Mouse (Mus musculus): ENCODE measurements at regions not wholly inside any gene's neighbourhood (a gene's known extent, or its start where the extent isn't known, plus 50 kb on each side); places are given as distances from the start of the nearest gene placed in this dataset.
"Not testable (repeated sequence)": the region's sequence is repeated elsewhere in the genome, so short reads cannot be mapped to it uniquely, and the experiment has no call there.

DNA sequence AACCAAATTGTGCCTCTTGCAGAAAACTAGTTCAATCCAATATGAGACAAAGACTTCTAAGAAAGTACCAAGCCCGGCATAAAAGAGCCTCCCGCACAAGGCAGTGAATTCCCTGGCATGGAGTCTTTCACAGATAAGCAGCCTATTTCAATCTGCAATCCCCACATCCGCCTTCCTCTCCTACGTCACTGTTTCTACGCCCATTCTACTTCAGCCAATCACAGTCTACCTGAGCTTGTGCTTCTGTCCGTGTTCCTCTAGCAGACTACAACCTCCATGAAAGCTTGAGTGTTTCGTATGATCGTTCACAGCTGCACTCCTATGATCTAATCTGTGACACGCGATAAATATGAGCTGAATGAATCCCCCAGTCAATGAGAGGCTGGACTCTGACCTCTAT lies 155.6 kb upstream of the Ipo5 start:
- DNase-seq (ENCODE audit: low read depth, low spot score), result no peak

DNA sequence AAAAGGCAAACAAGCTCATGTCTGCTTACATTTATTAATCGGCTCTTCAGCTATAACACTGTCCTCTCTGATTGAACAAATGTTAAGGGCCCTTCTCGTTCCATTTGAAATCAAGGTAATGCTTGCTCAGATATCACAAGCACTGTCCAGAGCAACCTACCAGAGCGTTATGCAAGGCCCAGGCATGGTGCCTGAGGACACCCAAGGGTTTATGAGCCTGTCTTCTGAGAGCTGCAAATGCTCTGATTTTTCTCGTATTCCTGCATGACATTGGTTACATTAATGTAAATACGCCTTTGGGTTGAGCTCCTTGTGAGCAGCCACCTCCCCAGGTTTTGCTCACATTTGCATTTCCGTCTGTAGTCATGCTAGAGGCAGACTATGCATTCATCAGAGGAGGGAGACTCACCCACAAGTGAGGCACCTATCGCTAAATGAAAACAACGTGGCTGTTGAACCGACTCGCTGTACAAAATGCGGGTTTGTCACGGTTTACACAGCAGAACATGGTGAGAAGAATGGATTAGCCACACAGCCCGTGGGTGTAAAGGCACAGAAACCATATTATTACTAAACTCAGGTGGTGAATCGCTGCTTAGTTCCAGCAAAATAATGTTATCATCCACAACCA lies 152.7 kb upstream of the Ipo5 start:
- DNase-seq (ENCODE audit: low read depth, low spot score), result no peak

DNA sequence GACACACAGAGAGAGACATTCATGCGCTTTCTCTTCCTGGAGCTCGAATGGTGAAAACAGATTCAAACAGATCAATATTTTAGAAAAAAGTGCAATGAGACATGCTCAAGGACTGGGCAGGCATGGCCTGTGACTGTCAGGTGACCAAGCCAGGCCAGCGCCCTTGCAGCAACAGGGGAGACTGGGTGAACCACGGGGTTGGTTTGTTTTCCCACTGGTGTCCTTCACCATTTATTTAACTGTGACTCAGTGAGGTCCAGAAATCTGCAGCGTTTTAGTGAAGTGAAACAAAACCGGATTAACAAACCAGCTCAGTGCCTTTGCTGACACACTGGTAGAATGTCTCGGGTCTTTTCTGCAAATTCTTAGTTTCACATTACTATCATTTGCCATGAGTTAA lies 148.9 kb upstream of the Ipo5 start:
- no peak for DNase-seq (ENCODE audit: low read depth, low spot score)

DNA sequence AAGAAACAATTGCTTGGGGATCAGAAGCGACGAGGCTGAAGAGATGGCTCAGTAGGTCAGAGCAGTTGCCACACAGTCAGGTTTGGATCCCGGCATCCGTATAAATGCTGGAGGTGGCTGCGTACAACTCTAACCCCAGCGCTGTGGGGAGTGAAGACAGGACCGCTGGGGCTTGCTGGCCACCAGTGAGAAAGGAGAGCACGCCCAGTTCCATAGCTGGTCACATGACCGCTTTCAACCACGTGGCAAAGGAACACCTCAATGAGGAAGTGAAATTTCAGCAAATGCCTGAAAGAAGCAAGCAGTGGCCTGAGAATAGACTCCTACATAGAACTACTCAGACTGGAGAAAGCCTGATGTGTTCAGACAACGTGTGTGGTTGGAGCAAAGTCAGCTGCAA lies 148.3 kb upstream of the Ipo5 start:
- DNase-seq (ENCODE audit: low read depth, low spot score), result no peak

DNA sequence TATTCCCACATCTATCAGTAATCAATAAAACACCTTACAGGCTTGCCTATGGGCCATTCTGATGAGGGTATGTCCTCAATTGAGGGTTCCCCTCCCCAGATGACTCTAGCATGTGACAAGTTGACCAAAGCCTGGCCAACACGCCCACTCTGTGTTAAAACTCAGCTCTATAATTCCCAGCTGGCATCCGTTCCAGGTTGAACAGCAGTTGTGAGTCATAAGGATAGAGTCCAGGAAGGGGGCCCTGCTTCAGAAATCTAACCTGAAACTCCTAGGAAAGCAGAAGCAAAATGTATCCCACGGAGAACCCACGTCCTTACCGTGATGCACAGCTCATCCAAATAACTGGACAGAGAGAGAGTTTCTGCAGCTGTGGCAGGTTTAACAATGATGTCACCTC lies 147.2 kb upstream of the Ipo5 start:
- no peak for DNase-seq (ENCODE audit: low read depth, low spot score)

DNA sequence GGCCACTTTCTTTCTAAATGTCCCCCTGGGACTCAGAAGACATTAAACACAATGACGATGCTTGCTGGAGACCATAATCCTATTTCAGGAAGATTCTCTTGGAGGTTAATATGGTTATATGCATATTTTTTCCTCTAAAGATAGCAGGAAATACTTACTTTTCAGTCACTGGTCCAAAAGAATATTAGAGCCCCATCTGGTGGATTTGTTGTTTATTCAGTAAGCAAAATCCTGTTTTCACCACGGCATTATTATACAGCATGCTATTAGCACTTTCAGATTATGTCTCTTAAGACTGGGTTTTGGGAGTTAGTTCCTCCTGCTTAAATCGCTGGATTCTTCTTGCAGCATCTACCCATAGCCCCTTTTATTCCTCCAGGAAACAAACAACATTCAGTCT lies 146.6 kb upstream of the Ipo5 start:
- no peak for DNase-seq (ENCODE audit: low read depth, low spot score)

DNA sequence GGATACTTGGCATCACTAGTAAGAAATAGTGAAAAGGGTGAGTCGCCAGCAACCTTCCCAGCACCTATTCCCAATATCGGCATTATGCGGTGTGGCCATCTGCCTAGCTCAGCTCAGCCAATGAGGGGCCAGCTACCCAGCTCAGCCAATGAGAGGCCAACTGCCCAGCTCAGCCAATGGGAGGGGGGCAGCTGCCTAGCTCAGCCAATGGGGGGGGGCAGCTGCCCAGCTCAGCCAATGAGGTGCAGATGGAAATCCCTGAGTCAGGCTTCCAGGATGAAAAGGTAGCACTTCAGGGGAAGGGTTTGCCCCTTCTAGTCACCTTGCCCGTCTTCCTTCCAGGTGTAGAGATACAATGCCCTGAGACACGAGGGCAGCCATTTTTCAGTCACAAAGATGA lies 144.6 kb upstream of the Ipo5 start:
- DNase-seq (ENCODE audit: low read depth, low spot score), result no peak

DNA sequence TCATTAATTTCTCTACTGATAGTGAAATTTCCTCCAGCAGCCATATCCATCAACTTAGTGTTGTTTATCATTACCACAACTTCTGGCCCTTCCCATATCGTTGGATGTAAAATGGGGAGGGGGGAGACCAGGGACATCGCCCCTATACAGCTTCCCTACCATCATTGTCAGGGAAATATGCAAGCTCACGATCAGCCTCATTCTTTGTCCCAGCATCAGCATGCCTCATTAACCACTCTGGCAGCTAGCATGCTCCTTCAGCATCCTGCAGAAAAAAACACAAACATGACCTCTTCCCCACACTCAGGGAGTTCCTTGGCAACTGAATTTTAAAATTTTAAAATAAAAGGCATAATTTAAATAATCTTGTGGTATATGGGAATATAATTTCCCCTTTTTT lies 140.4 kb upstream of the Ipo5 start:
- DNase-seq (ENCODE audit: low read depth, low spot score), result no peak

DNA sequence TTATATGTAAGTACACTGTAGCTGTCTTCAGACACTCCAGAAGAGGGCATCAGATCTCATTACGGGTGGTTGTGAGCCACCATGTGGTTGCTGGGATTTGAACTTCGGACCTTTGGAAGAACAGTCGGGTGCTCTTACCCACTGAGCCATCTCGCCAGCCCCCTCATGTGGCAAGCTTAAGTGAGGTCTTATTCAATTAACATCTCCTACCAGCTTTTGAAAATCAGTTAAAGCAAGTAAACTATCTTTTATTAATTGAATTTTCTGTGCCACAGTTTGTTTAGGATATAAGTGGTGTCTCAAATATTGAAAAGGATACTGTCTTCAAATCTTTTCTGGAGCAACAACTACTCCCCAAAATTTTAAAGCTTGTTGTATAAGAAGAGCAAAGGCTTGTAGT lies 138.0 kb upstream of the Ipo5 start:
- DNase-seq (ENCODE audit: low read depth, low spot score), result not testable (repeated sequence)

DNA sequence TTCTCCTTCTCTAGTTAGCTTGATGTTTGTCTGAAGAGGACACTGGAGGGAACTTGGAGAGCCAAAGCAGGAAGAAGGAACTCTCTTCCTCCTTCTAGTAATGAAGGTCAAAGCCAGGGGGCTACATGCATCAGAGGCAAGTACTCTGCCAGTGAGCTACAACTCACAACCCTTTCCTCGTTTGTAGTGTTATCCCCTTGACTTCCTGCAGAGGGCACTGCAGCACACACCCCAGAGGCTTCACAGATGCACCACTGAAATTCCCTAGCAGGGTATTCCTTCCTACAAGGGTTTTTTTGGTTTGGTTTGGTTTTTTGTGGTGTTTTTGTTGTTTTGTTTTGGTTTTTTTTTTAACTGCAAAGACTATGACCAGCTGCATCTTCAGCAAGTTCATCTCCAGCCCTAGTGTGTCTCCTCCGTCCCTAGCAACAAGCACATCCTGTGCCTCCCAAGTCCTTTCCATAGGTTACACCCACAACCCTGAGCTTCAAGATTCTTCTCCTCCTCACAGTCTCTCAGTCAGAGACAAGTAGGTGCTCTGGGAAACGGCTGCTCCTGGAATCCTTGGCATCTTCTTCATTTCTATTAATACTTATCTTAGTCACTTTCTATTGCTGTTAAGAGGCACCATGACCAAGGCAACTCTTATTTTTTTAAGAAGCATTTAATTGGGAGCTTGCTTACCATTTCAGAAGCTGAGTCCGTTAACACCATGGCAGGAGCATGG lies 119.0 kb upstream of the Ipo5 start:
- no peak for DNase-seq (ENCODE audit: low read depth, low spot score)

DNA sequence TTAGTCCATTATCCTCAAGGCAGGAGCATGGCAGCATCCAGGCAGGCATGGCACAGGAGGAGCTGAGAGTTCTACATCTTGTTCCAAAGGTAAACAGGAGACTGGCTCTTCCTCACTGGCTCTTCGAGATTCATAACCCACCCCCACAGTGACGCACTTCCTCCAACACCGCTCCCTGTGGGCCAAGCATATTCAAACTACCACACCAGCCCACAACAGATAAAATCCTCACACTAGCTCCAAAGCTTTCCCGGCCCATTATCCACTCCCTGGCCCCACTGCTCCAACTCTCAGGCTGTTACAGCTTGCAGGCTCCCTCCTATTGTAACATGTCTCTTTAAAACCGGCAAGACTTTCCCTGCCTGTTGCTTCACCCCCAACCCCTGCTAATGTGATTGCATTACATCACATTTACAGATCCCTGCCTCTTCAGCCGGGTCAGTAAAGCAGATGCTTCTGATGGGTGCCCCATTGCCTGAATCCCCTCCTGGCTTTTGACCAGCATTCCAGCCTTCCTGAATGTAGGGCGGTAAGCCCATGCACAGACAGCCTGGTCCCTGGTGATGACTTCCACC lies 113.0 kb upstream of the Ipo5 start:
- no peak for DNase-seq (ENCODE audit: low read depth, low spot score)

DNA sequence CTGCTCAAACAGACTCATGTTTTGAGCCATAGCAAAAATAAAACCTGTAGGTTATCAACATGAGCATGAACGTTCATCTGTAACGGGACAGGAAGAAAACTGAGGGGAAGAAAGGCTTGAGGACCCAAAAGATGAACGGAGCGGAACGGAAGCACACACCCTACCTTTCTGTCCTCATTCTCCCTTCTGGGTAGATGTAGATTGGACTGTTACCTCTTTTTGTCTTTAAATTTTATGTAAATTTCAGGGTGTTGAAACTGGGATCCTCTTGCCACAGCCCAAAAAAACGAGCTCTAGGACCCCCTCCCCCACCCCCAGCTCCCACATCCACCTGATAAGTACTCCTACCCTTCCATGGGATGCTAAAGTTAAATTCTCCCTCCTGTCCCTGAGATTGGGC lies 107.8 kb upstream of the Ipo5 start:
- DNase-seq (ENCODE audit: low read depth, low spot score), result no peak

DNA sequence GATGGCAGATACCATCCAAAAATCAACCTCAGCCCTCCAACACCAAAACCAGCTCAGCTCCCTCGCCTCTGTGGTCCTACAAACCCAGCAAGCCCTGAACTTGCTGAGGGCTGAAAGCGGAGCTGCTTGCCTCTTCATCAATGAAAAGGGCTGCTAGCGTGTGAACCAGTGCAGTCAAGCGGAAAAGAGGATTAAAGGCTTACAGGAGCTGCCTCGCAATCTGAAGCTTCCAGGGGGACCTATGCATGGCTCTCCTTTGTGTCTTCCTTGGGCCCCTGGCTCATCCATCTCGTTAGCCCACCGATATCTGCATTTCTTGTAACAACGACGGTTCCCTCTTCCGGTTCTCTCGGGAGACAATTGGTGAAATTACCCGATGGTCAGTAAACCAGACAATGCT lies 107.3 kb upstream of the Ipo5 start:
- DNase-seq (ENCODE audit: low read depth, low spot score), result peak; percentile 91

DNA sequence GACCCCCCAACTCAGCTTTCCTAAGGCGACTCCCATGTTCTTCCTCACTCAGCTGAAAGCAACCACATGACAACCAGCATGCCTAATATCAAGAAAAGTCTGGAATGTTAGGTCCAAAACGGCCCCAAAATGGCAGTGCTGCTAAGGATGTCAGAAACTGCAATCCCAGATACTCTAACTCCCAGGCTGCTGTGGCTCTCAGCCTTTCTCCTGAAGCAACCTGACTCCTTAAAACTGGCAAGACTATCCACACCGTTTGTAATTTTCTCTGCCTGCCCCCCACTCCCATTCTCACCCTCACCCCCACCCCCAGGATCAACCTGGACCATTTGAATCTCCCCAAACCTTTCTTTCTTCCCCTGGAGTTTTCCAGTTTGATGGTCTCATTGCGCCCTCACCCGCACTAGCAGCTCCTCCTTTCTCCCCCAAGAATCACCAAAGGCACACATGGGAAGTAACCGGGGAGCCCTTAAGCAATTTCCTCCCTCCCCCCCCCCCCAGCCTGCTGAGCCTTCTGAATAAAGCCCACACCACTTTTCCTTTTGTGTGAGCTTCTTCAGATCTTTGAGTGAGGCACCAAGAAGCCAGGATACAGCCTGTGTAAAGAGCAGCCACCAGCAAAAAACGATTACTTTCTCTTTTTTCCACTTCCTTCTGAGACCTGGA lies 106.7 kb upstream of the Ipo5 start:
- DNase-seq (ENCODE audit: low read depth, low spot score), result no peak

DNA sequence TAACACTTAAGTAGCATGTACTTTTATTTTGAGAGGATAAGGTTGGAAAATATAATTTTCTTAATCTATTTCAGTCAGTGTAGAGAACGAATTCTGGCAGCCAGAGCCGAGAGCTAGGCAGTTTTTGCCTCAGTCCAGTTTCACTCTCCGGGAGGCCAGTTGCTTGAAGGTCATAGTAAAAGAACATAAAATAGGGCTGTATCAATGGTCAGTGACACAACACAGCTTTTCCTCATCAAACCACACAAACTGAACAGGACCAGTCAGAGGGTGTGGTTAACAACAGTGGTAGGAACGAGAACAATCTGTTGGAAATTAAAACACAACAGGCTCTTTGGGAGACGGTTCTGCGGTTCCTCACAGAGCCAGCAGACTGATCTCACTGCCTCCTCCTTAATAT lies 105.9 kb upstream of the Ipo5 start:
- DNase-seq (ENCODE audit: low read depth, low spot score), result no peak

DNA sequence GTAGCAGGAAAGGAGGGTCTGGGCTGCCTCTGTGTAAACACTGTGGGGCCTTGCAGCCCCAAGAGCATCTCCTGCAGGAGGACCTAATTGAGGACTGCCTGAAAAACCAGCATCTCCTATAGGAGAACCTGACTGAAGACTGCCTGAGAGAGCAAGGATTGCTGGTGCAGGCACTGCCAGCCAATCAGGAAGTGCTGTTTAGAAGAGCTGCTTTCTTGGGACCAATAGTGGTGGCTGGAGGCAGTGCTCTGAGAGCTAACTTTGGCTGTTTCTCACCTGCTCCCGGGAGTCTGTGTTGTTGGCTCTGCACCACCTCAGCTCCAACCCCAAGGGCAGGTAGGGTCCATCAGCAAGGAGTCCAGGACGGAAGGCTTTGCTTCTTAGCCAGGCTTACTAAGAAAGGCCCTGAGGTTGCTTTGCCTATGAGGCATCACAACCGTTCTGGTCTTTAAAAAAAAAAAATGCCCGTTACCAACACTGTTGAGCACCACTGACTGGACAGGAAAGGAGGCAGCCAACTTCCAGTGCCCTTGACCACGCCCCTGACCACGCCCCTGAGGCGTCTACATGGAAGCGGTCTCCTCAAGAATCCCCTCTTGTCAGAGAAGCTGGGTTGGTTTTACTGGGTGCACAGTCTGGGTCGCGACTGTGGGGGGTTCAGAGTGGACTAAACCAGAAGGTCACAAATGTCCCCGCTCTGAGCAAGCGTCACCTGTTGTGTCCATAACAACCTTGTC lies 105.0 kb upstream of the Ipo5 start:
- DNase-seq (ENCODE audit: low read depth, low spot score), result not testable (repeated sequence)

DNA sequence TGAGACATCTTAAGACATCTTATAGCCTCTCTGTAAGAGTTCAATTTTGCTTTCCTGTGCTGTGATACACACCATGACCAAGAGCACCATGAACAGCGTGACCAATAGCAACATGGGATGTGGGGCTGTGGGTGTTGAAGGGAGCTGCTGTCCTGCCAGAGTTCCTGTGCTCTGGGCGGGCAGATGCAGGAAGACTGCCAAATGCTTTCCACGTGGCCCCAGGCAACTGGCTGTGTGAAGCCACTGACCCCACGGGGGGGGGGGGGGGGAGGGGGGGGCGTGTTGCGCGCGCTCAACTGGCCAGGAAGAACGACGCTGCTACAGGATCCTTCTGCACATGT lies 104.5 kb upstream of the Ipo5 start:
- DNase-seq (ENCODE audit: low read depth, low spot score), result no peak

DNA sequence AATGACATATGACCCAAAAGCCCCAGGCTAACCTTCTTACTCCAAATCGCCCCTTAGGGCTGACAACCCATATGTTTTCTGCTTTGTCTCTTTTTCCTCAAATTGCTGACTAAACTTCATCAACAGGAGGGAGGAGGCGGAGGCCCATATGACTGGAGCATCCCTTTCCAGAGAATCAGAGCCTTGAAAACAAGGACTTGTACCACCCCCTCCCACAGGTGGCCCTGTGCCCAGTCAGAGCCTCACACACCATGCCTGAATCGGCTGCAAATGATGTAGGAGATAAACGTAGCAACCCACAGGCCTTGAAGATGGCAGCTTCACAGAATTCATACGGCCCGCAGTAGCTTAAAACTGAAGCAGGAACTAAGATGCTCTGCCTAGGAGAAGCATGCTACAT lies 101.7 kb upstream of the Ipo5 start:
- DNase-seq (ENCODE audit: low read depth, low spot score), result no peak

DNA sequence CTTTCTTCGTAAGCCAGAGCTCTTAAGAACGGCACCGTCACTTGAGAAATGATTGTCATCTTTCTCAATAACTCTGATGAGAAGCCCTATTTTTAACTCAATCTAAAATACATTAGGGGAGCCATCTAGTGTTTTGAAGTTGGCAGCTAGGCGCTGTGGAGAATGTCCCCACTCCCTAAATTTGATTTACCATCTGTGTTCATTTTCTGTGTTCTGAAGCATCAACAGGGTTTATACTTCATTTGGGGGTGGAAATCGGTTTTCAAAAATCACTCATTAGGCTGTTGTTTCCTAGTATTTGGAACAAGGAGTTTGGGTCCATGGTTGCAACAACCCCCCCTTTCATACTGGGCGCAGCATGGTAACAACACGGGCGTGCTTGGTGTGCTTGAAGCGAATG lies 97.1 kb upstream of the Ipo5 start:
- DNase-seq (ENCODE audit: low read depth, low spot score), result no peak

DNA sequence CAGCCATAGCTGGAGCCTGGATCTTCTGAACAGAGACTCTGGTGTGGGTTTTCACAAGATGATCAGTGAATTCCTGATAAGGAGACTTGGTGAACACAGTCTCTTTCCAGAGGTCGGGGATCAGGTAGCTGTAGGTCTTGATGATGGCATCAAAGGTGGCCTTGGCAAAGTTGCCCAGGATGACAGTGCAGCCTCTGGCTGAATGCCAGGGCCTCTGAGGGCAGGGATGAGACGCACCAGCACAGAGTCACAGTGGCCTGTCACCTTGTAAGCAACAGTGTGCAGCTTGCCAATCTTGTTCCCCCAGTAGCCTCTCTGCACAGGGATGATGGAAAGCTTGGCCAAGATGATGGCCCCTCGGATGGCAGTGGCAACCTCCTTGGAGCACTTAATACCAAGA lies 95.9 kb upstream of the Ipo5 start:
- DNase-seq (ENCODE audit: low read depth, low spot score), result not testable (repeated sequence)

DNA sequence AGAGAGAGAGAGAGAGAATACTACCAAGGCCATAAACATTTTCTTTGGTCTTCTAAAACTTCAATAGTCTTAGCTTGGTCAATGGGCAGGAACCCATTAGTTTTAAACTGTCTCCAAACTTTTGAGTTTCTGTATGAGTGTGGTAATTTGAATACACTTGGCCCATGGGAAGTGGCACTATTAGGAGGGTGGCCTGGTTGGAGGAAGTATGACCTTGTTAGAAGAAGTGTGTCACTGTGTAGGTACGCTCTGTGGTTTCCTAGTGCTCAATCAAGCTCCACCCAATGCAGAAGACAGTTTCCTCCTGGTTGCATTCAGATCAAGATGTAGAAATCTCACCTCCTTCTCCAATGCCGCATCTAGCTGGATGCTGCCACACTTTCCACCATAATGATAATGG lies 94.5 kb upstream of the Ipo5 start:
- no peak for DNase-seq (ENCODE audit: low read depth, low spot score)

DNA sequence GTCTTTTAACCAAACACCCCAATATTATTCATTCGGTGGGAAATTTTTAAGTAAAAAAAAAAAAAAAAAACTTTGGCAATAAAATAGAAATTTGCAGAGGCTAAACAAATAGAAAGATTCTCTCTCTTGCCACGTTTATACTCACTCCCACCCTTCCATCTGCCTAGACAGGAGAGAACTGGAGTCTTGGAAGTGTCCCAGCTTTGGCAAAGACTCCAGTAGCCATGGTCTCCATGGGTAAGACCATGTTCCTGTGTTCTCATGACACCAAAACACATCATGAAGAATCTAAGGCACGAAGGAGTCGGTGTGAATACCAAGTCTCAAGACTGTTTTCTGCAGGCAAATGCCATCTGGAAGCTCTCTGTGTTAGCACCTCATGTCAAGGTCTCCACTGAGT lies 84.8 kb upstream of the Ipo5 start:
- no peak for DNase-seq (ENCODE audit: low read depth, low spot score)

Data from retina, postnatal 7 days (tissue).